Mouse (Mus musculus) cerebellum, postnatal 25 days (tissue): Measurements from ENCODE around the gene Vmn2r32.
"Not testable (repeated sequence)": the region's sequence is repeated elsewhere in the genome, so short reads cannot be mapped to it uniquely, and the experiment has no call there.

Source experiments
- DNase-seq, 2 experiments: peaks; one replicate each; pipeline ENCODE4 v3.0.0; 2021; ENCODE audit warnings: mixed read lengths in 2 of 2

Vmn2r32 gene

GRCm38 (mm10) chr7:7479918-7480317 lies at the start of gene Vmn2r32:
Gene Vmn2r32 (minus strand): TSS chr7:7480018.
- not testable (repeated sequence) for DNase-seq
